Mouse (Mus musculus): Measurements from ENCODE around the gene Mvb12a. TPM values are rescaled to one million over a fixed set of nuclear protein-coding genes. Genes with fewer than 3 reads are reported as not detected.
A peak's percentile ranks its signal among the peaks of the same experiment; 100 is the strongest.

The Mvb12a gene
- total RNA-seq, 2 experiments from 2014 or later, result 23.0 to 23.6 TPM

- no peak for DNase-seq
Measured at GRCm38 (mm10) chr8:71593556-71594323, 51.0 kb downstream of the Mvb12a start.

DNA sequence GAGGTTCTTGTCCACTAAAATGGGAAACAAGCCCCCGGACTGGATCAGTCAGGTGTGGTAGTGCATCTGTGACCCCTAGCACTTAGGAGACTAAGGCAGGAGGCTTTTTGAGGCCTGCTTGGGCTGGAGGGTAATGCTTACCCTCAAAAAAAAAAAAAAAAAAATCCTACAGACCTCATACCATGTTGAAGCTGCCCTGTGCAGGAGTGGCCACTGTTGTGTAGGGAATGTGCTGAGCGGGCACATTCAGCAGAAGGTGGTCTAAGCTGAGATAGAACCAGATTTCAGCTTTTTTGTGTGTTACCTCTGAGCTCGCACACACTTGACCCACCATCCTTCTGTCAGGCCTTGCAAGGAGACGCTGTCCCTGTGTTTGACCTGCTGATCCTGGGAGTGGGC, 51.6 kb downstream of the Mvb12a start:
- no peak for DNase-seq

- peak; percentile 82 for DNase-seq
Measured at GRCm38 (mm10) chr8:71595862-71596261, 53.1 kb downstream of the Mvb12a start.

DNA sequence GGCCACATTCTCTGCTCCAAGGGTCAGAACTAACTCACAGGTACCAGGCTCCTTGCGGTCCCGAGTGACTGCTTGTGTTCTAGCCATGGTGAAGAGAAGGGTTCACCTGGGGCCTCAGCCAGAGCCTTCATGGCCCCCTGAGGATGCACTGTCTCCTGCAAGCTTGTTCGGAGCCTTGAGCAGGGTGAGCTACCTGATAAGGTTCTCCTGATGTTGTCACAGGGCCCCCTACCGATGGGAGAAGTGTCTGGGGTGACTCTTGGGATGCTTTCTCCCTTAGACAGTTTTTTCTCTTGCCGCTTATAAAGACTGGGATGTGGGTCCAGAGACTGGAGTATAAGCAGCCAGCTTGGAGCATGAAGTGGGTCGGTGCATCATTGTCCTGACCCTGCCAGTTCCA, 53.7 kb downstream of the Mvb12a start:
- no peak for DNase-seq

GRCm38 (mm10) chr8:71596798-71597197, 54.1 kb downstream of the Mvb12a start:
- DNase-seq, result no peak

DNA sequence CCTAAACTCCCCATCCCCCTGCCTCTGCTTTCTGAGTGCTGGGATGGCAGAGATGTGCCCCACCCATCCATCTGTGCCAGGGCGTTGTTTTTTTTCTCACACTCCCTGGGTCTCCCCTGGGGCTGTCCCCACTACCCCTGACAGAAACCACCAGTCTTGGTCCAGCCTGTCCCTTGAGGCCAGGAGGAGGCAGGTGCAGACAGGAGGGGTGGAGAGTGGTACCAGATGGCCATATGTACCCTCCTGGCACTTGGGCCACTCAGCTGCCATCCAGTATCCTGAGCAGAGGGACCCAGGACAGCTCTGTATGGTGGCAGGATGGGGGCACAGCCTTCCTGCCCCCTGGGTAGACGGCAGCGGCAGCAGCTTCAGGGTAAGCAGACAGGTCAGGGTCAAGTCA, 54.7 kb downstream of the Mvb12a start, which contains the start of gene Fam129c:
Gene Fam129c, plus strand, starts transcription at position 198 of the 400 bp plus-strand sequence.
- DNase-seq, result no peak

Other genes starting within 250 kb of the Mvb12a start
- gene Use1, start 176.1 kb upstream of the Mvb12a start, total RNA-seq (2021), result 10 to 100 TPM; 84.5 to 94.4 TPM
- 1 to 10 TPM; 6.9 to 8.0 TPM for gene Ocel1, start 171.6 kb upstream of the Mvb12a start, total RNA-seq (2021)
- 10 to 100 TPM; 21.6 to 21.7 TPM for gene Nr2f6, start 161.0 kb upstream of the Mvb12a start, total RNA-seq (2021)
- 1 to 10 TPM; 5.5 to 9.9 TPM for gene Ushbp1, start 147.1 kb upstream of the Mvb12a start, total RNA-seq (2021)
- gene Babam1, start 146.1 kb upstream of the Mvb12a start, total RNA-seq (2021), result 10 to 100 TPM; 59.2 to 71.2 TPM
- under 1 TPM; 0.20 to 0.29 TPM for gene Ankle1, start 136.9 kb upstream of the Mvb12a start, total RNA-seq (2021)
- 10 to 100 TPM; 27.6 to 28.9 TPM for gene Abhd8, start 79.3 kb upstream of the Mvb12a start, total RNA-seq (2021)
- gene Mrpl34, start 78.0 kb upstream of the Mvb12a start, total RNA-seq (2021), result 10 to 100 TPM; 62.6 to 75.2 TPM
- 10 to 100 TPM; 23.9 to 24.9 TPM for gene Dda1, start 73.7 kb upstream of the Mvb12a start, total RNA-seq (2021)
- gene Ano8, start 57.0 kb upstream of the Mvb12a start, total RNA-seq (2021), result 10 to 100 TPM; 17.1 to 18.4 TPM
- gene Gtpbp3, start 54.8 kb upstream of the Mvb12a start, total RNA-seq (2021), result 10 to 100 TPM in 1 of 2 experiments, 1 to 10 TPM in 1; 9.6 to 11.5 TPM
- 10 to 100 TPM in 1 of 2 experiments, 1 to 10 TPM in 1; 8.4 to 22.5 TPM for gene Plvap, start 31.2 kb upstream of the Mvb12a start, total RNA-seq (2021)
- not detected for gene Ccdc194, start 17.2 kb upstream of the Mvb12a start, total RNA-seq (2021)
- gene Bst2, start 5.5 kb upstream of the Mvb12a start, total RNA-seq (2021), result 1 to 10 TPM; 7.6 to 8.9 TPM
- gene Tmem221, start 15.9 kb downstream of the Mvb12a start, total RNA-seq (2021), result not detected
- under 1 TPM in 1 of 2 experiments, not detected in 1; 0.24 TPM for gene Nxnl1, start 23.7 kb downstream of the Mvb12a start, total RNA-seq (2021)
- gene Slc27a1, start 26.0 kb downstream of the Mvb12a start, total RNA-seq (2021), result 10 to 100 TPM; 62.6 to 62.9 TPM
- gene Pgls, start 49.3 kb downstream of the Mvb12a start, total RNA-seq (2021), result 10 to 100 TPM; 26.3 to 26.9 TPM
- gene Fam129c, start 54.7 kb downstream of the Mvb12a start, total RNA-seq (2021), result under 1 TPM; 0.29 to 0.38 TPM
- gene Colgalt1, start 68.1 kb downstream of the Mvb12a start, total RNA-seq (2021), result 10 to 100 TPM; 35.3 to 36.0 TPM
- under 1 TPM in 1 of 2 experiments, not detected in 1; 0.29 TPM for gene Unc13a, start 128.8 kb downstream of the Mvb12a start, total RNA-seq (2021)
- gene Jak3, start 133.4 kb downstream of the Mvb12a start, total RNA-seq (2021), result 1 to 10 TPM; 1.9 to 3.0 TPM
- gene Insl3, start 146.3 kb downstream of the Mvb12a start, total RNA-seq (2021), result 1 to 10 TPM in 1 of 2 experiments, under 1 TPM in 1; 0.49 to 2.7 TPM
- gene B3gnt3, start 158.9 kb downstream of the Mvb12a start, total RNA-seq (2021), result 1 to 10 TPM; 1.5 to 3.8 TPM
- gene Fcho1, start 182.8 kb downstream of the Mvb12a start, total RNA-seq (2021), result not detected